10 mouse cellular contexts compared by ENCODE assay signal in genomic region chr17:65559273-65559672, GRCm38 (mm10). TPM values are rescaled to one million over a fixed set of nuclear protein-coding genes. Genes with fewer than 3 reads are reported as not detected.
DNase-seq lines count a peak whose midpoint lies in the region; ATAC-seq and TF ChIP-seq lines count a peak whose summit lies in the region.
"Had no signal": no experiment of that assay in that cellular context is flagged by ENCODE, and none has a peak within 500 bp of the region (broad histone marks: within the 10 kb centered on the region; RNA-seq: fewer than 3 reads in every experiment).

No protein-coding gene starts in this region.

- H3K27me3 ChIP-seq in embryonic facial prominence, embryonic 14.5 days (replicated peaks; ENCODE audit: control insufficient read depth, insufficient read depth, low read length), result no peaks in the 10 kb centered on the region
- H3K27me3 ChIP-seq in heart, embryonic 10.5 days (ENCODE audit: insufficient read depth, poor library complexity, severe bottlenecking), result no peaks in the 10 kb centered on the region

- H3K9me3 ChIP-seq in embryonic facial prominence, embryonic 14.5 days (ENCODE audit: control insufficient read depth, low read length), result no peaks in the 10 kb centered on the region
- H3K9me3 ChIP-seq in heart, embryonic 10.5 days, result no peaks in the 10 kb centered on the region

- TF ChIP-seq CTCF in gastrocnemius, adult 2 months (IDR thresholded peaks at IDR 0.05), result peak; percentile 51

- no peak overlapping the region for H3K9ac ChIP-seq in embryonic facial prominence, embryonic 14.5 days (ENCODE audit: low read depth, low read length)

- no peaks in the 10 kb centered on the region for H3K4me1 ChIP-seq in embryonic facial prominence, embryonic 14.5 days (ENCODE audit: control insufficient read depth, insufficient read depth, low read length)
- H3K4me1 ChIP-seq in heart, embryonic 10.5 days, result 0 out of 2 replicates have a peak, but pooled peaks cover 3% of the 10 kb centered on the region

- H3K4me3 ChIP-seq in gastrocnemius, adult 2 months, result no peak overlapping the region
- no peak overlapping the region for H3K4me3 ChIP-seq in embryonic facial prominence, embryonic 14.5 days (ENCODE audit: low read depth, low read length)
- no peak overlapping the region for H3K4me3 ChIP-seq in heart, embryonic 10.5 days

- no peak overlapping the region for H3K4me2 ChIP-seq in embryonic facial prominence, embryonic 14.5 days (ENCODE audit: low read depth, low read length)

- DNase-seq in gastrocnemius, adult 2 months, result no peak
- no peak for DNase-seq in gastrocnemius, adult 8-10 months (ENCODE audit: low spot score in 2 of 2)
- DNase-seq in embryonic facial prominence, embryonic 14.5 days (ENCODE audit: low spot score), result no peak
- no peak for DNase-seq in right cerebral cortex, postnatal 25 days
- DNase-seq in adrenal gland, postnatal 25 days, result no peak
- no peak for DNase-seq in heart, embryonic 10.5 days (ENCODE audit: low spot score)

- WGBS in embryonic facial prominence, embryonic 14.5 days, result 52% methylated on average over 5 of the region's 5 CpGs
- WGBS in heart, embryonic 10.5 days, result 39% methylated on average over 5 of the region's 5 CpGs

- H3K27ac ChIP-seq in gastrocnemius, adult 2 months, result no peak overlapping the region
- no peak overlapping the region for H3K27ac ChIP-seq in embryonic facial prominence, embryonic 14.5 days (replicated peaks; ENCODE audit: low read depth, low read length)
- H3K27ac ChIP-seq in heart, embryonic 10.5 days, result no peak overlapping the region

- no peaks in the 10 kb centered on the region for H3K36me3 ChIP-seq in embryonic facial prominence, embryonic 14.5 days (ENCODE audit: control insufficient read depth, insufficient read depth, low read length)
- no peaks in the 10 kb centered on the region for H3K36me3 ChIP-seq in heart, embryonic 10.5 days

- intact Hi-C loops in gastrocnemius, adult 2 months (cut with DNase I), result no loop called here

- peak; percentile 89 for ATAC-seq in CD4-positive, CD25-positive, alpha-beta regulatory T cell, adult 4 months
- ATAC-seq in embryonic facial prominence, embryonic 14.5 days (ENCODE audit: low read depth), result peak; percentile 50; the same call in 1 of the 2 replicates
- ATAC-seq in megakaryocyte, adult 5-6 weeks (ENCODE audit: poor library complexity, severe bottlenecking), result peak; percentile 73

RNA-seq across cellular contexts. Expression of gene Tmem232, which starts 18.7 kb away (rescaled TPM):
- total RNA-seq in gastrocnemius, adult 2 months (2021), result 10 to 100 TPM; 14.0 to 16.5 TPM
- total RNA-seq in gastrocnemius, adult 8-10 months (2022), result 10 to 100 TPM; 17.3 to 20.4 (median 19.5) TPM
- polyA plus RNA-seq in CD4-positive, CD25-positive, alpha-beta regulatory T cell, adult 4 months (2017; shearing (Covaris generic)), result not detected
- polyA plus RNA-seq in embryonic facial prominence, embryonic 14.5 days (2014; fragmentation: Nextera tagmentation; extraction: Ambion mirVana), result 0.31 and 1.0 TPM in 2 replicates
- total RNA-seq in megakaryocyte, adult 5-6 weeks (2015), result not detected in 2 replicates
- total RNA-seq in megakaryocyte, adult 5-6 weeks (2017), result not detected in 2 replicates
- not detected in 2 replicates for total RNA-seq in adrenal gland, postnatal 25 days (2021)
- polyA plus RNA-seq in heart, embryonic 10.5 days (2016; fragmentation: Nextera tagmentation; extraction: Ambion mirVana), result 0.20 TPM in 1 of 2 replicates, not detected in the other
- total RNA-seq: adrenal gland, postnatal 36 days had no signal
- polyA plus RNA-seq: large intestine, adult 2 months had no signal

RNA-seq across cellular contexts. Expression of gene Vapa, which starts 54.1 kb away (rescaled TPM):
- 100 to 1,000 TPM; 131 to 146 TPM for total RNA-seq in gastrocnemius, adult 2 months (2021)
- 100 to 1,000 TPM; 127 to 152 (median 133) TPM for total RNA-seq in gastrocnemius, adult 8-10 months (2022)
- 10 to 100 TPM; 24.0 to 50.2 TPM for polyA plus RNA-seq in CD4-positive, CD25-positive, alpha-beta regulatory T cell, adult 4 months (2017; shearing (Covaris generic))
- 203 and 215 TPM in 2 replicates for polyA plus RNA-seq in embryonic facial prominence, embryonic 14.5 days (2014; fragmentation: Nextera tagmentation; extraction: Ambion mirVana)
- 169 and 178 TPM in 2 replicates for total RNA-seq in megakaryocyte, adult 5-6 weeks (2015)
- 110 and 122 TPM in 2 replicates for total RNA-seq in megakaryocyte, adult 5-6 weeks (2017)
- 162 and 209 TPM in 2 replicates for total RNA-seq in adrenal gland, postnatal 25 days (2021)
- 153 and 179 TPM in 2 replicates for polyA plus RNA-seq in heart, embryonic 10.5 days (2016; fragmentation: Nextera tagmentation; extraction: Ambion mirVana)

Comparison
In these comparisons a context has a peak if more than half of its experiments do, and no peak if none do; other contexts are left out.
1. RNA of gene Tmem232, which starts 18.7 kb away (total RNA-seq): 17.3 to 20.4 TPM in gastrocnemius, adult 8-10 months and 14.0 to 16.5 TPM in gastrocnemius, adult 2 months; not detected in megakaryocyte, adult 5-6 weeks and not detected in adrenal gland, postnatal 25 days; every median in the first group is over 10 times any median in the second.
2. Peak in every context shown above with its lines, with median percentiles within 50 percentile points of each other: ATAC-seq.